ENCODE assay signal across 9 mouse cellular contexts in the genomic region with DNA sequence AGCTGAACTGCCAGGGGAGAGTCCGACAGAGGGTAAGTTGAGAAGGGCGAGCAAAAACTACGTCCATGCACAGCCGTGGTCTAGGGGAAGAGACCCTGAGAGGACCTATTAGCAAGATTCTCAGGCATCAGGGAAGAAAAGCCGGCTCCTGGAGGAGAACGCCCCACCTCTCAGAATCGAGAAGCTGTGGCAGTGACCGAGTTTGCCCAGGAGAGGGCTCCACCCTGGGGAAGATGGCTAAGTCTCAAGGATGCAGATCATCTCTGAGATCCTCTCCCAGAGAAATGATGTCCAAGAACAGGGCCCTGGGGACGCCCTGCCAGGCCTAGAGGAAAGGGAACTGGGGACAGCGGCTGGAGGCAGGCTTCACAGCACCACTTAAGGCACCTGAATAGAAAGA. TPM values are rescaled to one million over a fixed set of nuclear protein-coding genes. Genes with fewer than 3 reads are reported as not detected.
DNase-seq lines count a peak whose midpoint lies in the region; ATAC-seq and TF ChIP-seq lines count a peak whose summit lies in the region.
"Had no signal": no experiment of that assay in that cellular context is flagged by ENCODE, and none has a peak within 500 bp of the region (broad histone marks: within the 10 kb centered on the region; RNA-seq: fewer than 3 reads in every experiment).

No protein-coding gene starts in this region.

- H3K4me1 ChIP-seq in kidney, postnatal 0 days (replicated peaks; ENCODE audit: insufficient read depth, low read length) = no peaks in the 10 kb centered on the region

- no peak overlapping the region for H3K4me3 ChIP-seq in kidney, postnatal 0 days (replicated peaks; ENCODE audit: low read depth, low read length)

- H3K27me3 ChIP-seq in kidney, postnatal 0 days (ENCODE audit: insufficient read depth, low read length) = no peaks in the 10 kb centered on the region
- H3K27me3 ChIP-seq in splenic B cell, adult 2 months (ENCODE audit: control insufficient read depth, insufficient read depth, low read length, poor library complexity, severe bottlenecking) = no peaks in the 10 kb centered on the region

- DNase-seq in kidney, adult 18-20 months = peak; percentile 62
- no peak for DNase-seq in kidney, adult 11 months
- peak; percentile 61 for DNase-seq in adrenal gland, adult 2 months
- peak; percentile 74 for DNase-seq in embryo, embryonic 11 days
- DNase-seq in heart, adult 18-20 months = peak; percentile 55 to 82
- peak; percentile 74 for DNase-seq in kidney, postnatal 0 days (ENCODE audit: low spot score)
- peak; percentile 47 for DNase-seq in lung, postnatal 25 days (ENCODE audit: low spot score)
- DNase-seq in splenic B cell, adult 2 months (ENCODE audit: low read depth, low spot score) = peak; percentile 51

- ATAC-seq in kidney, postnatal 0 days (replicated peaks; ENCODE audit: low FRiP score, low read depth) = no peak

- H3K9ac ChIP-seq in kidney, postnatal 0 days (ENCODE audit: low read depth, low read length) = no peak overlapping the region

- H3K9me3 ChIP-seq in kidney, postnatal 0 days (replicated peaks; ENCODE audit: low read length) = no peaks in the 10 kb centered on the region

- H3K36me3 ChIP-seq in kidney, postnatal 0 days (ENCODE audit: insufficient read depth, low read length) = no peaks in the 10 kb centered on the region
- H3K36me3 ChIP-seq in splenic B cell, adult 2 months (ENCODE audit: control insufficient read depth, insufficient read depth, low read length, poor library complexity, severe bottlenecking) = no peaks in the 10 kb centered on the region

- peak overlapping the region; percentile 43 for H3K4me2 ChIP-seq in kidney, postnatal 0 days (ENCODE audit: low read length)

- peak; percentile 78 for TF ChIP-seq CTCF in kidney, postnatal 0 days (IDR thresholded peaks at IDR 0.05; ENCODE audit: low read depth)

- WGBS in kidney, postnatal 0 days = 2% methylated on average over 10 of the region's 10 CpGs

- H3K27ac ChIP-seq in kidney, postnatal 0 days = no peak overlapping the region

RNA-seq across cellular contexts. Expression of a gene that starts 47.7 kb away (rescaled TPM):
- under 1 TPM in 1 of 2 experiments, not detected in 1; 0.17 TPM for total RNA-seq in adrenal gland, adult 2 months (2021)
- 0.21 TPM in 1 of 2 replicates, not detected in the other for polyA plus RNA-seq in adrenal gland, adult 2 months (2012; rRNA removed)
- total RNA-seq in heart, adult 18-20 months (2021) = under 1 TPM in 1 of 2 experiments, not detected in 1; 0.18 TPM
- polyA plus RNA-seq in kidney, postnatal 0 days (2015; fragmentation: Nextera tagmentation; extraction: Ambion mirVana) = 0.04 TPM in 1 of 2 replicates, not detected in the other
- polyA plus RNA-seq: liver, embryonic 16.5 days had no signal
